Mouse (Mus musculus) stomach, embryonic 15.5 days (tissue): Measurements from ENCODE around the gene Gp5. TPM values are rescaled to one million over a fixed set of nuclear protein-coding genes. Genes with fewer than 3 reads are reported as not detected.

Source experiments
- ATAC-seq: fragments of 200-750 bp; cut with Nextera tagmentation; 2 replicates; pipeline ENCODE4 v1.8.0; 2017; ENCODE audit warnings: low read depth, moderate number of reproducible peaks, moderate TSS enrichment; ENCODE audit not compliant: insufficient read depth, low FRiP score
- H3K27ac ChIP-seq: fragments of 300-500 bp; sonication (generic); 2 replicates; pipeline ENCODE4 v1.5.1; 2015; ENCODE audit warnings: mild to moderate bottlenecking, inconsistent platforms
- H3K27me3 ChIP-seq: fragments of 300-500 bp; sonication (generic); replicated peaks from 2 replicates; pipeline ENCODE4 v1.6.1; 2015; ENCODE audit warnings: inconsistent platforms
- H3K36me3 ChIP-seq: fragments of 300-500 bp; sonication (generic); 2 replicates; pipeline ENCODE4 v1.6.1; 2015; ENCODE audit warnings: inconsistent platforms
- H3K4me1 ChIP-seq: fragments of 300-500 bp; sonication (generic); 2 replicates; pipeline ENCODE4 v1.6.1; 2015; ENCODE audit warnings: inconsistent platforms
- H3K4me2 ChIP-seq: fragments of 300-500 bp; sonication (generic); 2 replicates; pipeline ENCODE4 v1.6.1; 2015; ENCODE audit warnings: mild to moderate bottlenecking, inconsistent platforms
- H3K4me3 ChIP-seq: fragments of 300-500 bp; sonication (generic); replicated peaks from 2 replicates; pipeline ENCODE4 v1.5.1; 2015; ENCODE audit warnings: inconsistent platforms
- H3K9ac ChIP-seq: fragments of 300-500 bp; sonication (generic); 2 replicates; pipeline ENCODE4 v1.6.1; 2015; ENCODE audit warnings: inconsistent platforms
- H3K9me3 ChIP-seq: fragments of 300-500 bp; sonication (generic); 2 replicates; pipeline ENCODE4 v1.6.1; 2016; ENCODE audit warnings: inconsistent platforms
- WGBS: fragments of 180-500 bp; shearing (Covaris S2); methylation state at CpG from one replicate; pipeline ENCODE4 v1.1.7; 2015; 5-methylcytosine and 5-hydroxymethylcytosine counted together
- polyA plus RNA-seq: library from polyadenylated mRNA; unstranded; fragments of >200 nt; fragmentation: Nextera tagmentation; extraction: Ambion mirVana; gene quantifications from 2 replicates; pipeline ENCODE4 v1.2.1, GENCODE M21; 2015

The Gp5 gene
- polyA plus RNA-seq, 1 experiment from 2014 or later, result 0.89 TPM

DNA sequence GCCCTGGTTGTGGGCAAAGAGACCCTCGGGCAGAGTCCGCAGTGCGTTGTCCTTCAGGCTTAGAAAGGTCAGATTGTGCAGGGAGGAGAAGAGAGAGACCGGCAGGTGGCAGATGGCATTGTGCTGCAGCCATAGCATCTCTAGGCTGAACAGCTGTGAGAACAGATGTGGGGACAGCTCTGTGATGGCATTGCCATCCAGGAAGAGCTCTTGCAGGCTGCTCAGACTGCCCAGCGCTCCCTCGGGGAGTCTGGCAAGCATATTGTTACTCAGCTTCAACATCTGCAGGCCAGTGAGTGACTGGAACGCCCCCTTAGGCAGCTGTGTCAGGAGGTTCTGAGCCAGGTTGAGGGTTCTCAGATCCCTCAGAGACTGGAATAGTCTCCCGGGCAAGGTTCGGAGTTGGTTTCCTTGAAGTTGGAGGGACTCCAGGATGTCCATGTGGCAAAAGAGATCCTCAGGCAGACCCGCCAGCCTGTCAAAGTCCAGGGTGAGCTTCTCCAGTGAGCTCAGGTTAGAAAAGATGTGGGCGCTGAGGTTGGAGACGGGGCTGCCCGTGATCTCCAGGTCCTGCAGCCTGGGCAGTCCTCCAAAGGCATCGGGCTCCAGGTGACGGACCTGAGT is 50.5 kb downstream of the Gp5 start:
- Histone ChIP-seq H3K4me3 (no peak overlapping the region), H3K4me1 (no peaks in the 10 kb centered on the region), H3K9me3 (no peaks in the 10 kb centered on the region), H3K27me3 (no peaks in the 10 kb centered on the region), H3K9ac (no peak overlapping the region), H3K36me3 (no peaks in the 10 kb centered on the region), H3K27ac (no peak overlapping the region), H3K4me2 (no peak overlapping the region)
- ATAC-seq, result no peak
- WGBS, result 86% methylated on average over 15 of the region's 15 CpGs

DNA sequence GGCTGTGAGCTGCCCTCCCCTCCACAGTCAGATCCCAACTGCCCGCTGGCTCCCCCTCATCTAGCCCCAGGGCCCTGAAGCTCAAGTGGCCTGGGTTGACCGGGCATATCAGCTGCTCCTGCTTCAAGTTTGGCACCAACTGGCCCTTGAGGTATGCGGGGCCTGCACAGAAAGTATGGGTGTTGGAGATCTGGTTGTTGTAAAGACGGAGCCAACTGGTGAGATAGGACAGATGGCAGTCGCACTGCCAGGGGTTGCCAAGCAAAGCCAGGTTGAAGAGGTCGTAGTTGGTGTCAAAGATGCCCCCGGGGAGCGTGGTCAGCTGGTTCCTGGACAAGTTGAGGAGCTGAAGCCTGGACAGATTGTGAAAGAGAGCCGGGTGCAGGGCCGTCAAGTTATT is 51.1 kb downstream of the Gp5 start:
- H3K27ac ChIP-seq, result no peak overlapping the region
- no peaks in the 10 kb centered on the region for H3K4me1 ChIP-seq
- no peaks in the 10 kb centered on the region for H3K9me3 ChIP-seq
- H3K36me3 ChIP-seq, result no peaks in the 10 kb centered on the region
- no peak overlapping the region for H3K9ac ChIP-seq
- H3K27me3 ChIP-seq, result no peaks in the 10 kb centered on the region
- H3K4me2 ChIP-seq, result no peak overlapping the region
- H3K4me3 ChIP-seq, result no peak overlapping the region
- 84% methylated on average over 10 of the region's 10 CpGs for WGBS
- no peak for ATAC-seq

DNA sequence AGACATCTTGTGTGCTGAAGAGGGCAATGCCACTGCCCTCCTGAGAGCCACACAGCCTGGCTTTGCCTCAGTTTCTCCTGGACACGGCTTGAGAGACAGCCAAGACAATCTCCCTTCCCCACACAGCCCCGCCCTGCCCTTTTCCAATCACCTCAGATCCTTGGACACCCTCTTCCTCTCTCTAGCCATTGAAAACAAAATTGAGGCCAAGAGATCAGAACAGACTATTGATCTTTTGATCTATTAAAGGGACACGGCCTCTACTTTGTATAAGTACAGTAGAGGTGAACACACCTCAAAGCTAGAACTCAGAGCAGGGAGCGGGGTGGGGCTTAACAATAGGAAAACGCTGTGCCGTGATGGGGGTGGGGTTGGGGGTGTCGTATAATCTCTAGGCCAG is 52.1 kb downstream of the Gp5 start:
- H3K4me1 ChIP-seq, result no peaks in the 10 kb centered on the region
- 85% methylated on average over 7 of the region's 7 CpGs for WGBS
- no peak overlapping the region for H3K4me3 ChIP-seq
- no peaks in the 10 kb centered on the region for H3K9me3 ChIP-seq
- no peak overlapping the region for H3K4me2 ChIP-seq
- H3K27me3 ChIP-seq, result no peaks in the 10 kb centered on the region
- H3K9ac ChIP-seq, result no peak overlapping the region
- ATAC-seq, result no peak
- no peaks in the 10 kb centered on the region for H3K36me3 ChIP-seq
- no peak overlapping the region for H3K27ac ChIP-seq

DNA sequence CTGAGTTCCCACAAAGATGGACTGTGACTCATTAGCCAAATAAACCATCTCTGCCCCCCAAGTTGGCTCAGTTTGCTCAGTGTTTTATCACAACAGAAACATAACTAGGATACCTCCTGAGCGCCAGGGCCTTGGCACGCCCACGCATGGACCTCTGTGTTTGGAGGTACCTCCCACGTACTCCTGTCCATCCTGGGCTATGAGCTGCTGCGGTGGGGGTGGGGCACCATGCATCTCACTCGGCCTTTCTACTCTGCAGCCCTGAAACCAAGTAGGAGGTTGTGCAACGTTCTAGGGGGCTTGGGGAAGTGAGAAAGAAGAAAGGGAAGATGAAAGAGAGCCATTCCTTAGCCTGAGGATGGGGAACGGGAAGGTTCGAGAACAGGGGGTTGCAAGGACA is 52.9 kb downstream of the Gp5 start:
- no peaks in the 10 kb centered on the region for H3K9me3 ChIP-seq
- no peak overlapping the region for H3K4me2 ChIP-seq
- H3K27me3 ChIP-seq, result no peaks in the 10 kb centered on the region
- H3K4me3 ChIP-seq, result no peak overlapping the region
- H3K36me3 ChIP-seq, result no peaks in the 10 kb centered on the region
- ATAC-seq, result no peak
- WGBS, result 60% methylated on average over 9 of the region's 9 CpGs
- H3K9ac ChIP-seq, result no peak overlapping the region
- no peaks in the 10 kb centered on the region for H3K4me1 ChIP-seq
- H3K27ac ChIP-seq, result no peak overlapping the region

Other genes with a start within 250 kb of the Gp5 start
- 64.4 and 67.1 TPM in 2 replicates for gene Hes1, start 246.4 kb downstream of the Gp5 start, polyA plus RNA-seq
- 0.14 and 0.33 TPM in 2 replicates for gene Cpn2, start 43.3 kb downstream of the Gp5 start, polyA plus RNA-seq
- gene Lrrc15, start 27.5 kb downstream of the Gp5 start, polyA plus RNA-seq, result 0.39 and 0.49 TPM in 2 replicates
- 14.1 and 14.7 TPM in 2 replicates for gene Atp13a3, start 95.2 kb upstream of the Gp5 start, polyA plus RNA-seq
- 11.7 and 13.6 TPM in 2 replicates for gene Tmem44, start 240.1 kb upstream of the Gp5 start, polyA plus RNA-seq